Mouse (Mus musculus) embryonic facial prominence, embryonic 12.5 days (tissue): ENCODE results near the gene Bbs9. TPM values are rescaled to one million over a fixed set of nuclear protein-coding genes. Genes with fewer than 3 reads are reported as not detected.

Experiments
- ATAC-seq: fragments of 200-750 bp; cut with Nextera tagmentation; 2 replicates; pipeline ENCODE4 v1.8.0; 2017; ENCODE audit not compliant: insufficient number of reproducible peaks, insufficient read depth, low FRiP score, low TSS enrichment
- H3K27ac ChIP-seq: fragments of 300-500 bp; sonication (generic); 2 replicates; pipeline ENCODE4 v1.5.1; 2016; ENCODE audit warnings: mild to moderate bottlenecking
- H3K27me3 ChIP-seq: fragments of 300-500 bp; sonication (generic); 2 replicates; pipeline ENCODE4 v1.6.1; 2016; ENCODE audit warnings: mild to moderate bottlenecking, moderate library complexity
- H3K36me3 ChIP-seq: fragments of 300-500 bp; sonication (generic); 2 replicates; pipeline ENCODE4 v1.6.1; 2016; ENCODE audit warnings: mild to moderate bottlenecking
- H3K4me1 ChIP-seq: fragments of 300-500 bp; sonication (generic); 2 replicates; pipeline ENCODE4 v1.6.1; 2016
- H3K4me2 ChIP-seq: fragments of 300-500 bp; sonication (generic); replicated peaks from 2 replicates; pipeline ENCODE4 v1.6.1; 2016; ENCODE audit warnings: mild to moderate bottlenecking, moderate library complexity
- H3K4me3 ChIP-seq: fragments of 300-500 bp; sonication (generic); 2 replicates; pipeline ENCODE4 v1.5.1; 2016; ENCODE audit warnings: mild to moderate bottlenecking
- H3K9ac ChIP-seq: fragments of 300-500 bp; sonication (generic); 2 replicates; pipeline ENCODE4 v1.6.1; 2016; ENCODE audit warnings: mild to moderate bottlenecking, moderate library complexity
- H3K9me3 ChIP-seq: fragments of 300-500 bp; sonication (generic); 2 replicates; pipeline ENCODE4 v1.6.1; 2016; ENCODE audit warnings: mild to moderate bottlenecking, moderate library complexity
- WGBS: fragments of 180-500 bp; shearing (Covaris S2); methylation state at CpG from one replicate; pipeline ENCODE4 v1.1.7; 2016; 5-methylcytosine and 5-hydroxymethylcytosine counted together
- polyA plus RNA-seq: library from polyadenylated mRNA; unstranded; fragments of >200 nt; fragmentation: Nextera tagmentation; extraction: Ambion mirVana; gene quantifications from 2 replicates; pipeline ENCODE4 v1.2.1, GENCODE M21; 2016

The Bbs9 gene
- polyA plus RNA-seq, 1 experiment from 2014 or later: 17.3 TPM

DNA sequence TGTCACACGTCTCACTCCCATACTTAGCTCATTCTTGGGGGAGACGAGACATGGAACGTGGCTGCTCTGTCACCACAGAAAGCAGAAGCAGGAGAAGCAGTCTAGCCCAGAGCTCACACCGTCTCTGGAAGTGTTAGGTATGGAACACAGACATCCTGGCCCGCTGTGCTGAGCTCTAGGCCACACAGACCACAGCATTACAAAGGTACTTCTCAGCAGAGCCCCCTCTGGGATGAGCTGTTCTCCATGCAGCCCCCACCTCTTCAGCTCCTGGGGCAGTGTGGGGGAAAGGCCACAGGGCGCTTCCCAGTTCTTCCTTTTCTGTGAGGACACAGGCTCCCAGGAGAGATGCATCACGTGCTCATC lies 339.6 kb downstream of the Bbs9 start:
- H3K4me3 ChIP-seq: no peak overlapping the region
- peaks cover 15% of the 10 kb centered on the region for H3K4me1 ChIP-seq
- H3K9me3 ChIP-seq: no peaks in the 10 kb centered on the region
- H3K27me3 ChIP-seq: no peaks in the 10 kb centered on the region
- no peak; the same call in 1 of the 2 replicates for ATAC-seq
- WGBS: 40% methylated on average over 7 of the region's 7 CpGs
- no peak overlapping the region for H3K27ac ChIP-seq
- H3K4me2 ChIP-seq: no peak overlapping the region
- H3K9ac ChIP-seq: no peak overlapping the region
- no peaks in the 10 kb centered on the region for H3K36me3 ChIP-seq

DNA sequence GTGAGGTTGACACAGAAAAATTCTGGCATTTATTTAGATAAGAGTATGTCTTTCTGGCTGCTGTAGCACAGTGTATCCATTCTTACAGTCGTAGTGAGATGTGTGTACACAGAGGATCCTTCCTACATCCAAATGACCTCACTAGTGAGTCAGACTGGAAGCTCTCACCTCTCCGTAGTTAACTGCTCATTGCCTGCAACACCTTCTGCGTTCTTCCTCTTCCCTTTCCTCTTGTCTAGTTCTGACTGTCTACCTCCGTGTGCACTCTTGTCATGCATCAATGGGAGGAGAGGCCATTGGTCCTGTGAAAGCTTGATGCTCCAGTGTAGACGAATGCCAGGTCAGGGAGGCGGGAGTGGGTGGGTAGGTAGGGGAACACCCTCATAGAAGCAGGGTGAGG lies 344.0 kb downstream of the Bbs9 start:
- no peaks in the 10 kb centered on the region for H3K9me3 ChIP-seq
- H3K4me3 ChIP-seq: no peak overlapping the region
- no peaks in the 10 kb centered on the region for H3K27me3 ChIP-seq
- 0 out of 2 replicates have a peak, but pooled peaks cover 3% of the 10 kb centered on the region for H3K4me1 ChIP-seq
- WGBS: 89% methylated on average over 6 of the region's 6 CpGs
- H3K4me2 ChIP-seq: no peak overlapping the region
- no peak for ATAC-seq
- no peak overlapping the region for H3K27ac ChIP-seq
- H3K9ac ChIP-seq: no peak overlapping the region
- H3K36me3 ChIP-seq: no peaks in the 10 kb centered on the region

DNA sequence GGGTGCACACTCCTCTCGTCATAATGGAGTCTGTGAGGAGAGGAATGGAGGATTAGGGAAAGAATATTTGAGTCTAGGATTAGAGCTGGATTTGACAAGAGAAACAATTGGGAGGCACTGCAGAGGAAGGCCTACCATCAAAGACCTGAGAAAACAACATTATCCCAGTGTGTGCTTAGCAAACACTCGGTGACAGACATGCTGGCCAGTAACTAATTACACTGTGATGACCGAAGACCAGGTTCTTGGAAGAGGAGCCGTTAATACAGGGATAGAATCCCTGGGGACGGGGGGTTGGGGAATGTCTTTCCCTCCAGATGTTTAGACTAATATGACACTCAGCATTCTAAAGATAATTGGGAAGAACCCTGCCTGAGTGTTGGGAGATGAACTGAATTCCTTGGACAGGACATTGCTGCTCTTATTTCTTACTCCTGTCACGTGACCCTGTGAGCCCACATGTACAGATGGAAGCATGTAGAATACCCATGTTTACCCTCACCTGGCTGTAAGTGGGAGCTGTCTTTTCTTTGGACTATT lies 345.2 kb downstream of the Bbs9 start:
- Histone ChIP-seq H3K27me3 (no peaks in the 10 kb centered on the region), H3K9ac (no peak overlapping the region), H3K4me3 (no peak overlapping the region), H3K27ac (no peak overlapping the region), H3K9me3 (no peaks in the 10 kb centered on the region), H3K4me2 (no peak overlapping the region), H3K4me1 (no peaks in the 10 kb centered on the region), H3K36me3 (no peaks in the 10 kb centered on the region)
- ATAC-seq: no peak
- 36% methylated on average over 6 of the region's 6 CpGs for WGBS

DNA sequence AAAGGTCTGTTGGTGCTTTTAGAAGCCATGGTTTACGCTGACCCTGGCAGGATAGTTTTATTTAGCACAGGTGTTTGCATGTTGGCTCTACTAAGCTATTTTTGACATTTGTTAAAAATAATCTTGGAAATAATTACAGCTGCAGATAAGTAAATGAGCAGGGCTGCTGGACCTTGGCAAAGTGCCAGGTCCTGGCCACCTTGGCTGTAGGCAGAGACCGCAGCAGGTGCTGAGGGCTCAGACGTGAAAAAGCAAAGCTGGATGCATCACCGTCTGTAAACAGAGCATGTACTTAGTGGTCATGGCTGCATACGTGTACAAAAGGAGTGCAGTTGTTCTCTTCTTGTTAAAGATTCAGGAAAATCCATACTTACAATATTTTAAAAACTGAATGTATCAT lies 347.3 kb downstream of the Bbs9 start:
- H3K4me2 ChIP-seq: no peak overlapping the region
- H3K27me3 ChIP-seq: no peaks in the 10 kb centered on the region
- 77% methylated on average over 5 of the region's 5 CpGs for WGBS
- no peak for ATAC-seq
- no peaks in the 10 kb centered on the region for H3K9me3 ChIP-seq
- H3K4me1 ChIP-seq: no peaks in the 10 kb centered on the region
- H3K4me3 ChIP-seq: no peak overlapping the region
- no peak overlapping the region for H3K9ac ChIP-seq
- H3K27ac ChIP-seq: no peak overlapping the region
- no peaks in the 10 kb centered on the region for H3K36me3 ChIP-seq

DNA sequence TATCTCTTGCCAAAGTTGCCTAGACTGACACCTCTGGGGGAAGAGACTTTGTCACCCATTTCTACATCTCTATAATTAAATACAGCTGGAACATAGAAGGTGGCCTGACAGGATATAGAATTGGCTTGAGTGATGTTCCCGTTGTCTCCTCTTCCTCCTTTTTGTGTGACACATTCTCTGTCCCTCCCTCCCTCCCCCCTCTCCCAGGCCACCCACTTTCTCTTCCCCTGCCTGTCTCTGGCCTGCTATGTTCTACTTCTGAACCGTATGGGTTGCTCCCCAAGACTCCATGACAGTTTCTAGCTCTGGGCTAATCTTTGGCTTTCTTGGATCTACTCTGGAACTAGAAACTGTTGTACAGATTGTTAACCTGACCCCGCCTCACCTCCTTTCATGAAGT lies 348.3 kb downstream of the Bbs9 start:
- 61% methylated on average over 3 of the region's 3 CpGs for WGBS
- H3K4me2 ChIP-seq: no peak overlapping the region

DNA sequence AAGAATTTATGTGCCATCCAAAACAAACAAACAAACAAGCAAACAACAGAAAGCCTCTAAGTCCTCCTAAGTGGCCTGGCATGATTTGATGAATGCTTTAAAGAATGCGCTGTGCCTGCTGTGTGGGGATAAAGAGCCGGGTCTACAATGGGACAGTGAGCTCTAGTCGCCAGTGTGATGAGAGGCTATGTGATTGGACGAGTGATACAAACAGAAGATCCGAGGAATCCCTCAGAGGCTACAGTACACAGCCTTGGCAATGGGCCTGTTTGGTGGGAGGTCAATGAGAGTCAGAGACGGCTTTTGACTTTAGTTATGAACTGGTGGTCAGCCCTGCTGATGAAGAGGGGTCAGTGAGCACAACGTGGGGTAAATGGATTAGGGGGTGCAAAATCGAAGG lies 349.4 kb downstream of the Bbs9 start:
- no peak for ATAC-seq
- 47% methylated on average over 8 of the region's 8 CpGs for WGBS
- no peak overlapping the region for H3K27ac ChIP-seq
- H3K9ac ChIP-seq: no peak overlapping the region
- H3K9me3 ChIP-seq: no peaks in the 10 kb centered on the region
- no peaks in the 10 kb centered on the region for H3K36me3 ChIP-seq
- no peaks in the 10 kb centered on the region for H3K4me1 ChIP-seq
- no peak overlapping the region for H3K4me3 ChIP-seq
- H3K27me3 ChIP-seq: no peaks in the 10 kb centered on the region
- no peak overlapping the region for H3K4me2 ChIP-seq

More for the DNA sequence above, 348.3 kb downstream of the Bbs9 start:
- H3K4me1 ChIP-seq: no peaks in the 10 kb centered on the region
- H3K9ac ChIP-seq: no peak overlapping the region
- no peaks in the 10 kb centered on the region for H3K9me3 ChIP-seq
- no peaks in the 10 kb centered on the region for H3K36me3 ChIP-seq
- H3K4me3 ChIP-seq: no peak overlapping the region
- ATAC-seq: no peak
- H3K27ac ChIP-seq: no peak overlapping the region
- no peaks in the 10 kb centered on the region for H3K27me3 ChIP-seq

DNA sequence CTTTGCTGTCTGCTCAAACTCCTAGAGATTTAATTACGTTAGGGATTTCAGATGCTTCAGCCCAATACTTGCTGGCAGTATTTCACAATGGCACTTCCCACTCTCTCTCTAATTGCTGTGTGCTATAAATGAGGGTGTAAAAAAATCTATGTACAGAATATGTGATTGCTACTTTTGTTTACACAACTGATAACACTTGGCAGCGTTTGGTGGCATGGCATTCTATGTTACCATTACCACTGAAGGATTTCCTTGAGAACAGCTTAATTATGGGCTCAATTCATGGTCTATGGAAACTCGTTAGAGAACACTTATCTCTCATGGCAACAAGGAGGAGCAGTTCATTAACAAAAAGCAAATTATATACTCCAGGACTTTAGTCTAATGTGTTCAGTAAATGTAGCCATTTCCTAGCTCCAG lies 351.1 kb downstream of the Bbs9 start:
- whole genome bisulfite sequencing: 57% methylated on average over 3 of the region's 3 CpGs
- Histone ChIP-seq H3K36me3 (no peaks in the 10 kb centered on the region), H3K9me3 (no peaks in the 10 kb centered on the region), H3K4me1 (no peaks in the 10 kb centered on the region), H3K4me2 (no peak overlapping the region), H3K27ac (no peak overlapping the region), H3K4me3 (no peak overlapping the region), H3K27me3 (no peaks in the 10 kb centered on the region), H3K9ac (no peak overlapping the region)
- no peak for ATAC-seq

DNA sequence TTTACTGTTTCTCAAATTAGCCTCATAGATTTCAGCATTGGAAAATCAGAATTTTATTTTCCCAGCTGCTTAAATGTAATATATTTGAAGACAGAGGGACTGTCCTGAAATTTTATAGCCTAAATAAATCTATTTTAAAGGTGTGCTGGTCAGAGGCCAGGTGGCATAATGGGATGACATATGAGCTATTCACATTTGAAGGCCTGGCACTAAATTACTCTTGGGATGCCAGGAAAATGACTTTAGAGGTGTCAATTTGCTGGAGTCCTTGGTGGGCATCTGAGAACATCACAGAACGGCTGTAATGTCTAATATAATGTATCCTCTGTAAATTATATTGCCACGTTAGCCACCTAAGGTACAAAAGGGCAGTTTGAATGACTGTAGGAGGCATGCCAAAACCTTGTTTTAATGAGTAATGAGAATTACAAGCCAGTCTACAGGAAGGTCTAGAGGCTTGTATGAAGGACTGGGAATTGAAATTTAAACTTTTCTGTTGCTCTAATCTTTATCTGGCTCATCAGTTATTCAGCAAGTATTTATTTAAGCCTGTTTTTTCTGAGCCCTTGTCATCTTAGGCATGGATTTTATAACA lies 351.8 kb downstream of the Bbs9 start:
- no peaks in the 10 kb centered on the region for H3K9me3 ChIP-seq
- no peak for ATAC-seq
- H3K9ac ChIP-seq: no peak overlapping the region
- no peak overlapping the region for H3K27ac ChIP-seq
- H3K36me3 ChIP-seq: no peaks in the 10 kb centered on the region
- H3K4me1 ChIP-seq: no peaks in the 10 kb centered on the region
- no peak overlapping the region for H3K4me2 ChIP-seq
- 57% methylated on average over 2 of the region's 2 CpGs for WGBS
- H3K4me3 ChIP-seq: no peak overlapping the region
- no peaks in the 10 kb centered on the region for H3K27me3 ChIP-seq

DNA sequence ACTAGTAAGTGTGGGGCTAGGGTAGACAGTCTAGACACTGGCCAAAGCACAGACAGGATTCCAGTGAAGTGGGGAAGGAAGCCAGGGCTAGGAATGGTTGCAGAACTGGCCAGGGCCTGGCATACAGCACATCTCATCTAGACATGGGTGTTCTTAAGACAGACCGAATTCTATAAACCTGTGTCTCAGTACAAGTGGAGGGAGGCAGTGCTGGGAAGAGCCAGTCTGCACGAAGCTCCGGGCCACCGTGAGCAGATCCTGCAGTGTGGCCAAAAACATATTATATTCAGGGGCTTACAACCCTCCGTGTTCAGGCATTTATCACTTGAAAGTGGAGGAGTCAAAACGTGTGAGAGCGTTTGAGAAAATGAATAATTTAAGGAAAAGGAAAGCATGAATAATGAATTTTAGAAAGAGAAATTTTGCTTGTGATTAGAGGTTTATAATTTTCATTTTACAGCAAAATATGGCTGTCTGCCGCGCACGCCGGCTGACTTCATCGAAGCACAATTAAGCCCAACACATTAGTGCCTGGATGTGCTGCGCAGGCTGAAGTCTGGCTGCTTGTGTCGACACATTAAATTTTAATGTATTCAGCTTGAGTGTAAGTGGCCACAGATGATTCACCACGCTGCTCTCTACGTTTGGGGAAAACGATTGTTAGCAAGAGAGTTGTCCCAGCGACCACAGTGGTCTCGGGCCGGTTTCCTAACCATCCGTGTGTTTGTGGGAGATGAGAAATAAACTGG lies 353.9 kb downstream of the Bbs9 start:
- H3K9ac ChIP-seq: no peak overlapping the region
- no peak for ATAC-seq

DNA sequence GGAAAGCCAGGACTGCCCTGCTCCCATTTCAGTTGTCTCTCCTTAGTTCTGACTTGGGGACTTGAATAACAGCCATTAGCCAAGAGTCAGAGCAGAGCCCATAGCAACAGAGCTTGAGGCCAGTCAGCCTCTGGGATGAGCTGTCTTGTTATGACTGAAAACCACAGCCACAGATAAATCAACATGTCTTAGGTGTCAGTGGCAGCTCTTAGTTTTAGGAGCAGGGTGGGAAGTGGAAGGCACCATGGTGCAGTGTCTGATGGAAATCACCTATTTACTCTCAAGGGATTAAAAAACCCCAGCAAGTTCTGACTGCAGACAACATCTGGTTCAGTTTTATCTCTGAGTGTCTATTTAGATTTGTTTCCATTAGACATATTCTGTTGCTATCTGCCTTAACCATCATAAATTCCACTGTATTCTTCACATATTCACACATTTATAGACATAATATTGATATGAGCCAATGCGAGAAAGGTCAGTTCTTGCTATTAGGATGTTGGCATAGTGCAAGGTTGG lies 359.5 kb downstream of the Bbs9 start:
- Histone ChIP-seq H3K9ac (no peak overlapping the region), H3K9me3 (no peaks in the 10 kb centered on the region), H3K4me3 (no peak overlapping the region), H3K4me2 (no peak overlapping the region), H3K36me3 (no peaks in the 10 kb centered on the region), H3K27me3 (no peaks in the 10 kb centered on the region), H3K4me1 (peaks cover 22% of the 10 kb centered on the region), H3K27ac (no peak overlapping the region)
- ATAC-seq: no peak
- 85% methylated on average over 1 of the region's 1 CpGs for WGBS

More for the DNA sequence above, 353.9 kb downstream of the Bbs9 start:
- Histone ChIP-seq H3K4me3 (no peak overlapping the region), H3K27ac (no peak overlapping the region), H3K9me3 (no peaks in the 10 kb centered on the region), H3K4me1 (no peaks in the 10 kb centered on the region), H3K27me3 (no peaks in the 10 kb centered on the region), H3K4me2 (no peak overlapping the region), H3K36me3 (no peaks in the 10 kb centered on the region)
- 80% methylated on average over 21 of the region's 21 CpGs for WGBS

DNA sequence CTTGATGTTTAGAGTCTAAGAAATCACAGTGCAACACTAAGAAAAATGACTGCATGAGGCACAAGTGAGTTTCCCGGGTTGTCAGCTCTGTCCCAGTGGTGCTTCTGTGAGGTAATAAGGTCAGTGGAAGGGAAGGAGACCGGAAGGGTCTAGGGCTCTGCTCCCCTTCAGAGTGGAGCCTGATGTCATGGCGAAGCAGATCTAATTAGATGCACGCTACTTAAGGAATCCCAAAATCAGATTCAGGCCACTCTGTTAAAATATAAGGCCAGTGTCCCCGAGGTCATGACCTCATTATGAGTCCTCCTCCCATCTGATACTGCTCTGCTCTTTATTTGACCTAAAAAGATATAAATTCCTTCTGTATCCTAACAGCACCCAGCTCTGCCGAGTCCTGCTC lies 361.5 kb downstream of the Bbs9 start:
- H3K27me3 ChIP-seq: no peaks in the 10 kb centered on the region
- H3K9me3 ChIP-seq: no peaks in the 10 kb centered on the region
- H3K36me3 ChIP-seq: no peaks in the 10 kb centered on the region
- no peak overlapping the region for H3K27ac ChIP-seq
- no peak for ATAC-seq
- no peak overlapping the region for H3K9ac ChIP-seq
- H3K4me2 ChIP-seq: no peak overlapping the region
- 36% methylated on average over 6 of the region's 6 CpGs for WGBS
- no peak overlapping the region for H3K4me3 ChIP-seq
- peaks cover 22% of the 10 kb centered on the region for H3K4me1 ChIP-seq

DNA sequence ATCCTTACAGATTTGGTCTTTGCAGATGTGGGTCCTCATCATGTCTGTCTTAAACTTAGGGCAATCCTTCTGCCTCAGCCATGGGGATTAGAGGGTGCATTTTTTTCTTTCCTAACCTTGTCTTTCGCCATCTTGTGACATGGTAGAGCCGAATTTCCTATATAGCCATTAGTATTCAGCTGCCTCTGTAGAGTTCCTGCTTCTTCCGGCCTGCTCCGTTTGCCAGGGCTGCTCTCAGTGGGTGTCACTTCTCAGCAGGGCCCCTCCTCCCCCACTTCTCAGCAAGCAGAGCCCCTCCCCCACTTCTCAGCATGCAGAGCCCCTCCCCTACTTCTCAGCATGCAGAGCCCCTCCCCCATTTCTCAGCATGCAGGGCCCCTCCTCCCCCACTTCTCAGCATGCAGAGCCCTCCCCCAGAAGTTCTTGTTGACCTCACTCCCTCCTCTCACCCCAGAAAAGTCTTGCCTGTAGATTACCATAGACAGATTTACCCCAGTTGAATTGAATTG lies 362.2 kb downstream of the Bbs9 start:
- no peaks in the 10 kb centered on the region for H3K36me3 ChIP-seq
- no peak for ATAC-seq
- H3K4me3 ChIP-seq: no peak overlapping the region
- H3K4me2 ChIP-seq: no peak overlapping the region
- peaks cover 22% of the 10 kb centered on the region for H3K4me1 ChIP-seq
- H3K9ac ChIP-seq: no peak overlapping the region
- no peak overlapping the region for H3K27ac ChIP-seq
- H3K27me3 ChIP-seq: no peaks in the 10 kb centered on the region
- 22% methylated on average over 4 of the region's 4 CpGs for WGBS
- no peaks in the 10 kb centered on the region for H3K9me3 ChIP-seq
